Comparison of ENCODE assay signal across 27 mouse cellular contexts in genomic region chr15:11610043-11610670, GRCm38 (mm10).
DNase-seq lines count a peak whose midpoint lies in the region; ATAC-seq and TF ChIP-seq lines count a peak whose summit lies in the region.
"Had no signal": no experiment of that assay in that cellular context is flagged by ENCODE, and none has a peak within 500 bp of the region (broad histone marks: within the 10 kb centered on the region; RNA-seq: fewer than 3 reads in every experiment).

No protein-coding gene starts in this region.

- peaks cover 2% of the 10 kb centered on the region; the same call in 1 of the 2 replicates for H3K4me1 ChIP-seq in liver, adult 2 months (ENCODE audit: control insufficient read depth, insufficient read depth, low read length)
- no peaks in the 10 kb centered on the region for H3K4me1 ChIP-seq in liver, embryonic 11.5 days (replicated peaks; ENCODE audit: control insufficient read depth, insufficient read depth, low read length)
- no peaks in the 10 kb centered on the region for H3K4me1 ChIP-seq in midbrain, embryonic 11.5 days (ENCODE audit: control insufficient read depth, insufficient read depth, low read length)
- no peaks in the 10 kb centered on the region for H3K4me1 ChIP-seq in midbrain, embryonic 15.5 days
- no peaks in the 10 kb centered on the region for H3K4me1 ChIP-seq in neural tube, embryonic 12.5 days
- H3K4me1 ChIP-seq: embryonic facial prominence, embryonic 12.5 days; embryonic facial prominence, embryonic 15.5 days; heart, embryonic 12.5 days; heart, embryonic 15.5 days; hindbrain, embryonic 12.5 days; hindbrain, embryonic 15.5 days had no signal

- no peak overlapping the region for H3K4me2 ChIP-seq in liver, embryonic 11.5 days
- H3K4me2 ChIP-seq in midbrain, embryonic 11.5 days: no peak overlapping the region
- no peak overlapping the region for H3K4me2 ChIP-seq in midbrain, embryonic 15.5 days
- H3K4me2 ChIP-seq in neural tube, embryonic 12.5 days (replicated peaks): no peak overlapping the region
- H3K4me2 ChIP-seq: embryonic facial prominence, embryonic 12.5 days; embryonic facial prominence, embryonic 15.5 days; heart, embryonic 12.5 days; heart, embryonic 15.5 days; hindbrain, embryonic 12.5 days; hindbrain, embryonic 15.5 days had no signal

- no peaks in the 10 kb centered on the region for H3K36me3 ChIP-seq in liver, adult 2 months (ENCODE audit: control insufficient read depth, insufficient read depth, low read length)
- no peaks in the 10 kb centered on the region for H3K36me3 ChIP-seq in liver, embryonic 11.5 days (ENCODE audit: control insufficient read depth, insufficient read depth, low read length)
- no peaks in the 10 kb centered on the region for H3K36me3 ChIP-seq in midbrain, embryonic 11.5 days (ENCODE audit: control insufficient read depth, insufficient read depth, low read length)
- no peaks in the 10 kb centered on the region for H3K36me3 ChIP-seq in midbrain, embryonic 15.5 days (replicated peaks)
- H3K36me3 ChIP-seq in neural tube, embryonic 12.5 days: no peaks in the 10 kb centered on the region
- H3K36me3 ChIP-seq: embryonic facial prominence, embryonic 12.5 days; embryonic facial prominence, embryonic 15.5 days; heart, embryonic 12.5 days; heart, embryonic 15.5 days; hindbrain, embryonic 12.5 days; hindbrain, embryonic 15.5 days had no signal

- no peaks in the 10 kb centered on the region for H3K27me3 ChIP-seq in liver, adult 2 months (ENCODE audit: control insufficient read depth, insufficient read depth, low read length)
- no peaks in the 10 kb centered on the region for H3K27me3 ChIP-seq in liver, embryonic 11.5 days (replicated peaks; ENCODE audit: control insufficient read depth, insufficient read depth, low read length)
- no peaks in the 10 kb centered on the region for H3K27me3 ChIP-seq in midbrain, embryonic 11.5 days (ENCODE audit: control insufficient read depth, insufficient read depth, low read length)
- H3K27me3 ChIP-seq in midbrain, embryonic 15.5 days (replicated peaks): no peaks in the 10 kb centered on the region
- H3K27me3 ChIP-seq in neural tube, embryonic 12.5 days (replicated peaks): no peaks in the 10 kb centered on the region
- H3K27me3 ChIP-seq: embryonic facial prominence, embryonic 12.5 days; embryonic facial prominence, embryonic 15.5 days; heart, embryonic 12.5 days; heart, embryonic 15.5 days; hindbrain, embryonic 12.5 days; hindbrain, embryonic 15.5 days had no signal

- no peaks in the 10 kb centered on the region for H3K79me2 ChIP-seq in liver, adult 2 months (ENCODE audit: control insufficient read depth, insufficient read depth, low read length)

- no peak for TF ChIP-seq POLR2A in liver, adult 2 months (IDR thresholded peaks at IDR 0.05; ENCODE audit: extremely low read depth, insufficient read depth, low read length)

- no peak overlapping the region for H3K9ac ChIP-seq in liver, adult 2 months (ENCODE audit: low read depth, low read length)
- H3K9ac ChIP-seq in liver, embryonic 11.5 days (ENCODE audit: low read depth, low read length): no peak overlapping the region
- no peak overlapping the region for H3K9ac ChIP-seq in midbrain, embryonic 11.5 days (ENCODE audit: low read length)
- no peak overlapping the region for H3K9ac ChIP-seq in midbrain, embryonic 15.5 days
- H3K9ac ChIP-seq in neural tube, embryonic 12.5 days: no peak overlapping the region
- H3K9ac ChIP-seq: embryonic facial prominence, embryonic 12.5 days; embryonic facial prominence, embryonic 15.5 days; forebrain, postnatal 0 days; heart, embryonic 12.5 days; heart, embryonic 15.5 days; hindbrain, embryonic 12.5 days; hindbrain, embryonic 15.5 days had no signal

- 42% methylated on average over 3 of the region's 3 CpGs for WGBS in liver, adult 2 months
- WGBS in liver, embryonic 11.5 days: 68% methylated on average over 3 of the region's 3 CpGs
- 58% methylated on average over 3 of the region's 3 CpGs for WGBS in midbrain, embryonic 11.5 days
- 42% methylated on average over 3 of the region's 3 CpGs for WGBS in midbrain, embryonic 15.5 days
- 47% methylated on average over 3 of the region's 3 CpGs for WGBS in neural tube, embryonic 12.5 days

- ATAC-seq in liver, embryonic 11.5 days (replicated peaks; ENCODE audit: low FRiP score): no peak
- peak; percentile 80 for ATAC-seq in midbrain, embryonic 11.5 days (ENCODE audit: low FRiP score)
- ATAC-seq in midbrain, embryonic 15.5 days (replicated peaks): no peak
- ATAC-seq in neural tube, embryonic 12.5 days (ENCODE audit: low FRiP score, low read depth): peak; percentile 58; the same call in 1 of the 2 replicates
- ATAC-seq: activated CD4-positive, CD25-positive, alpha-beta regulatory T cell, adult 4 months; forebrain, embryonic 14.5 days; forebrain, postnatal 0 days had no signal

- DNase-seq in embryo, embryonic 10.5 days (ENCODE audit: low spot score): peak; percentile 10
- DNase-seq in embryo, embryonic 9.5 days (ENCODE audit: extremely low spot score): no peak
- DNase-seq in liver, adult 2 months (ENCODE audit: extremely low read depth, low read depth, low spot score): peak; percentile 67
- no peak for DNase-seq in liver, embryonic 11.5 days (ENCODE audit: low spot score)
- DNase-seq in midbrain, embryonic 11.5 days (ENCODE audit: low spot score, missing footprints): no peak
- DNase-seq in neural tube, embryonic 10.5 days (ENCODE audit: extremely low spot score, low spot score): no peak
- DNase-seq: adrenal gland, adult 8-10 months; adrenal gland, postnatal 25 days; cerebellum, adult 18-20 months; cerebellum, adult 9-10 months; cerebellum, postnatal 14 days; forebrain, postnatal 0 days; gastrocnemius, adult 2 months; gastrocnemius, postnatal 25 days; heart, adult 18-20 months; heart, postnatal 10 days; heart, postnatal 36 days had no signal

- H3K27ac ChIP-seq in liver, adult 2 months (replicated peaks; ENCODE audit: insufficient read depth, low read depth, low read length): no peak overlapping the region
- H3K27ac ChIP-seq in liver, embryonic 11.5 days (ENCODE audit: low read depth, low read length): no peak overlapping the region
- H3K27ac ChIP-seq in midbrain, embryonic 11.5 days (ENCODE audit: low read depth, low read length): peak overlapping the region; percentile 20; the same call in 1 of the 2 replicates
- H3K27ac ChIP-seq in midbrain, embryonic 15.5 days: no peak overlapping the region
- no peak overlapping the region for H3K27ac ChIP-seq in neural tube, embryonic 12.5 days
- H3K27ac ChIP-seq: embryonic facial prominence, embryonic 12.5 days; embryonic facial prominence, embryonic 15.5 days; gastrocnemius, adult 2 months; heart, embryonic 15.5 days; hindbrain, embryonic 12.5 days; hindbrain, embryonic 15.5 days had no signal

- H3K9me3 ChIP-seq in liver, embryonic 11.5 days (ENCODE audit: control insufficient read depth, low read length): no peaks in the 10 kb centered on the region
- no peaks in the 10 kb centered on the region for H3K9me3 ChIP-seq in midbrain, embryonic 11.5 days (ENCODE audit: control insufficient read depth, low read length)
- no peaks in the 10 kb centered on the region for H3K9me3 ChIP-seq in midbrain, embryonic 15.5 days
- no peaks in the 10 kb centered on the region for H3K9me3 ChIP-seq in neural tube, embryonic 12.5 days
- H3K9me3 ChIP-seq: embryonic facial prominence, embryonic 12.5 days; embryonic facial prominence, embryonic 15.5 days; heart, embryonic 12.5 days; heart, embryonic 15.5 days; hindbrain, embryonic 12.5 days; hindbrain, embryonic 15.5 days had no signal

- no peak for TF ChIP-seq CTCF in liver, adult 2 months (IDR thresholded peaks at IDR 0.05; ENCODE audit: low read depth, low read length)

- H3K4me3 ChIP-seq in liver, adult 2 months (ENCODE audit: insufficient read depth, low read depth, low read length): no peak overlapping the region
- H3K4me3 ChIP-seq in liver, embryonic 11.5 days (ENCODE audit: low read depth, low read length): no peak overlapping the region
- H3K4me3 ChIP-seq in midbrain, embryonic 11.5 days (ENCODE audit: low read depth, low read length): no peak overlapping the region
- no peak overlapping the region for H3K4me3 ChIP-seq in midbrain, embryonic 15.5 days
- H3K4me3 ChIP-seq in neural tube, embryonic 12.5 days: no peak overlapping the region
- H3K4me3 ChIP-seq: embryonic facial prominence, embryonic 12.5 days; embryonic facial prominence, embryonic 15.5 days; gastrocnemius, adult 2 months; heart, embryonic 12.5 days; heart, embryonic 15.5 days; hindbrain, embryonic 12.5 days; hindbrain, embryonic 15.5 days had no signal

Comparison
In these comparisons a context has a peak if more than half of its experiments do, and no peak if none do; other contexts are left out.
1. DNase-seq: peak in embryo, embryonic 10.5 days (single experiment) and liver, adult 2 months (single experiment); none in embryo, embryonic 9.5 days (single experiment), liver, embryonic 11.5 days (single experiment), midbrain, embryonic 11.5 days (single experiment) and neural tube, embryonic 10.5 days (single experiment).
2. ATAC-seq: peak in midbrain, embryonic 11.5 days (single experiment) and neural tube, embryonic 12.5 days (single experiment); none in liver, embryonic 11.5 days (single experiment) and midbrain, embryonic 15.5 days (single experiment).